ENCODE assay signal across 7 mouse cellular contexts in genomic region chr7:137883701-137884100, GRCm38 (mm10).
"Had no signal": no experiment of that assay in that cellular context is flagged by ENCODE, and none has a peak within 500 bp of the region (broad histone marks: within the 10 kb centered on the region; RNA-seq: fewer than 3 reads in every experiment).

No protein-coding gene starts in this region.

- DNase-seq: lung, adult 18-20 months; lung, postnatal 10 days; lung, postnatal 4 days; midbrain, embryonic 14.5 days; right cerebral cortex, postnatal 14 days; thymus, adult 2 months; thymus, postnatal 36 days had no signal
